Mouse (Mus musculus): Measurements from ENCODE around the gene Olig1.

- TF ChIP-seq CTCF (IDR thresholded peaks at IDR 0.05; ENCODE audit: extremely low read depth, insufficient read length, insufficient replicate concordance, low read depth, low read length) (no peak), POLR2A (IDR thresholded peaks at IDR 0.05; ENCODE audit: low read depth, low read length) (no peak)
These were observed 36.9 kb upstream of the Olig1 start for GRCm38 (mm10) chr16:91232470-91233240.

All from small intestine, adult 2 months (tissue).